Mouse (Mus musculus) lung, embryonic 14.5 days (tissue): Measurements from ENCODE around the gene Cd86. TPM values are rescaled to one million over a fixed set of nuclear protein-coding genes. Genes with fewer than 3 reads are reported as not detected.

Experiments used
- ATAC-seq: fragments of 200-750 bp; cut with Nextera tagmentation; 2 replicates; pipeline ENCODE4 v1.8.0; 2017; ENCODE audit warnings: mild to moderate bottlenecking, moderate TSS enrichment, moderate library complexity; ENCODE audit not compliant: insufficient read depth
- DNase-seq: peaks from one replicate; pipeline ENCODE4 v3.0.0-alpha.2; 2015
- H3K27ac ChIP-seq: fragments of 300-500 bp; sonication (generic); 2 replicates; pipeline ENCODE4 v1.5.1; 2014; ENCODE audit warnings: low read depth, mild to moderate bottlenecking, moderate library complexity
- H3K27me3 ChIP-seq: fragments of 300-500 bp; sonication (generic); 2 replicates; pipeline ENCODE4 v1.6.1; 2014; ENCODE audit warnings: low read length, control low read depth; ENCODE audit not compliant: insufficient read depth
- H3K36me3 ChIP-seq: fragments of 300-500 bp; sonication (generic); 2 replicates; pipeline ENCODE4 v1.6.1; 2014; ENCODE audit warnings: control low read depth; ENCODE audit not compliant: insufficient read depth
- H3K4me1 ChIP-seq: fragments of 300-500 bp; sonication (generic); 2 replicates; pipeline ENCODE4 v1.6.1; 2014; ENCODE audit warnings: antibody characterized with exemption, control low read depth; ENCODE audit not compliant: insufficient read depth
- H3K4me2 ChIP-seq: fragments of 300-500 bp; sonication (generic); 2 replicates; pipeline ENCODE4 v1.6.1; 2014; ENCODE audit warnings: mild to moderate bottlenecking
- H3K4me3 ChIP-seq: fragments of 300-500 bp; sonication (generic); 2 replicates; pipeline ENCODE4 v1.5.1; 2014; ENCODE audit warnings: low read depth, low read length
- H3K9ac ChIP-seq: fragments of 300-500 bp; sonication (generic); 2 replicates; pipeline ENCODE4 v1.6.1; 2014
- H3K9me3 ChIP-seq: fragments of 300-500 bp; sonication (generic); 2 replicates; pipeline ENCODE4 v1.6.1; 2016; ENCODE audit warnings: low read depth, low read length, control low read depth
- CTCF ChIP-seq: IDR thresholded peaks from 2 replicates; pipeline ENCODE4 v1.5.1; 2016; ENCODE audit warnings: antibody characterized with exemption, low read depth
- WGBS: fragments of 180-500 bp; shearing (Covaris S2); extraction: QIAGEN DNeasy Blood & Tissue Kit; methylation state at CpG from one replicate; pipeline ENCODE4 v1.1.7; 2014; 5-methylcytosine and 5-hydroxymethylcytosine counted together
- polyA plus RNA-seq: library from polyadenylated mRNA; unstranded; fragments of >200 nt; fragmentation: Nextera tagmentation; extraction: Ambion mirVana; gene quantifications from 2 replicates; pipeline ENCODE4 v1.2.1, GENCODE M21; 2014

Cd86 gene
- polyA plus RNA-seq, 1 experiment from 2014 or later, result 2.1 TPM

- Histone ChIP-seq H3K4me1 (no peaks in the 10 kb centered on the region), H3K27ac (no peak overlapping the region), H3K9ac (no peak overlapping the region), H3K36me3 (no peaks in the 10 kb centered on the region), H3K27me3 (no peaks in the 10 kb centered on the region), H3K4me2 (no peak overlapping the region), H3K9me3 (no peaks in the 10 kb centered on the region), H3K4me3 (no peak overlapping the region)
- no peak for ATAC-seq
- no peak for TF ChIP-seq CTCF
- 81% methylated on average over 2 of the region's 2 CpGs for WGBS
- DNase-seq, result no peak
These were observed 10.0 kb upstream of the Cd86 start for GRCm38 (mm10) chr16:36675902-36676301.

- H3K9ac ChIP-seq, result no peak overlapping the region
- no peak for DNase-seq
- no peak overlapping the region for H3K4me2 ChIP-seq
- TF ChIP-seq CTCF, result no peak
- no peak overlapping the region for H3K4me3 ChIP-seq
- H3K4me1 ChIP-seq, result no peaks in the 10 kb centered on the region
- H3K27me3 ChIP-seq, result no peaks in the 10 kb centered on the region
- H3K9me3 ChIP-seq, result no peaks in the 10 kb centered on the region
- WGBS, result 29% methylated on average over 2 of the region's 2 CpGs
- no peaks in the 10 kb centered on the region for H3K36me3 ChIP-seq
- H3K27ac ChIP-seq, result no peak overlapping the region
- no peak for ATAC-seq
These were observed 9.4 kb upstream of the Cd86 start for GRCm38 (mm10) chr16:36675304-36675703.

- H3K9me3 ChIP-seq, result no peaks in the 10 kb centered on the region
- H3K4me3 ChIP-seq, result no peak overlapping the region
- H3K4me2 ChIP-seq, result no peak overlapping the region
- no peak for DNase-seq
- H3K4me1 ChIP-seq, result no peaks in the 10 kb centered on the region
- TF ChIP-seq CTCF, result no peak
- H3K36me3 ChIP-seq, result no peaks in the 10 kb centered on the region
- ATAC-seq, result no peak
- no peak overlapping the region for H3K9ac ChIP-seq
- no peak overlapping the region for H3K27ac ChIP-seq
- 62% methylated on average over 7 of the region's 7 CpGs for WGBS
- H3K27me3 ChIP-seq, result no peaks in the 10 kb centered on the region
These were observed 8.8 kb upstream of the Cd86 start for GRCm38 (mm10) chr16:36674457-36675204.

GRCm38 (mm10) chr16:36673196-36673595, 7.3 kb upstream of the Cd86 start:
- H3K9ac ChIP-seq, result no peak overlapping the region
- no peak for TF ChIP-seq CTCF
- no peak overlapping the region for H3K4me3 ChIP-seq
- WGBS, result 76% methylated on average over 4 of the region's 4 CpGs
- no peaks in the 10 kb centered on the region for H3K27me3 ChIP-seq
- no peak overlapping the region for H3K4me2 ChIP-seq
- no peaks in the 10 kb centered on the region for H3K4me1 ChIP-seq
- ATAC-seq (no peak), DNase-seq (no peak)
- no peaks in the 10 kb centered on the region for H3K36me3 ChIP-seq
- no peak overlapping the region for H3K27ac ChIP-seq
- H3K9me3 ChIP-seq, result no peaks in the 10 kb centered on the region

- no peaks in the 10 kb centered on the region for H3K9me3 ChIP-seq
- no peaks in the 10 kb centered on the region for H3K27me3 ChIP-seq
- no peak overlapping the region for H3K9ac ChIP-seq
- 77% methylated on average over 3 of the region's 3 CpGs for WGBS
- ATAC-seq (no peak), DNase-seq (no peak)
- H3K4me1 ChIP-seq, result no peaks in the 10 kb centered on the region
- no peaks in the 10 kb centered on the region for H3K36me3 ChIP-seq
- no peak overlapping the region for H3K4me3 ChIP-seq
- no peak for TF ChIP-seq CTCF
- no peak overlapping the region for H3K4me2 ChIP-seq
- no peak overlapping the region for H3K27ac ChIP-seq
These were observed 4.7 kb upstream of the Cd86 start for GRCm38 (mm10) chr16:36670590-36670989.

- DNase-seq, result no peak
These were observed 652 bp upstream of the Cd86 start for GRCm38 (mm10) chr16:36666448-36667017.

GRCm38 (mm10) chr16:36663484-36663883, 2.4 kb downstream of the Cd86 start:
- WGBS, result 76% methylated on average over 5 of the region's 5 CpGs
- ATAC-seq, result no peak
- H3K27ac ChIP-seq, result no peak overlapping the region
- no peak for TF ChIP-seq CTCF
- H3K9ac ChIP-seq, result no peak overlapping the region
- no peaks in the 10 kb centered on the region for H3K27me3 ChIP-seq
- H3K4me1 ChIP-seq, result no peaks in the 10 kb centered on the region
- no peak for DNase-seq
- no peaks in the 10 kb centered on the region for H3K9me3 ChIP-seq
- H3K36me3 ChIP-seq, result no peaks in the 10 kb centered on the region
- H3K4me3 ChIP-seq, result no peak overlapping the region
- H3K4me2 ChIP-seq, result no peak overlapping the region

More at GRCm38 (mm10) chr16:36666448-36667017, 652 bp upstream of the Cd86 start:
- Histone ChIP-seq H3K9me3 (no peaks in the 10 kb centered on the region), H3K27me3 (no peaks in the 10 kb centered on the region), H3K27ac (no peak overlapping the region), H3K9ac (no peak overlapping the region), H3K4me1 (no peaks in the 10 kb centered on the region), H3K4me2 (no peak overlapping the region), H3K4me3 (no peak overlapping the region), H3K36me3 (no peaks in the 10 kb centered on the region)
- ATAC-seq, result no peak
- 82% methylated on average over 10 of the region's 10 CpGs for WGBS
- TF ChIP-seq CTCF, result no peak
